Mouse (Mus musculus) cerebellum, adult 2 months (tissue): ENCODE measurements around the gene Pgs1.

ENCODE experiments used
- CTCF ChIP-seq: fragments of 200-500 bp; IDR thresholded peaks from 2 replicates; pipeline ENCODE4 v1.5.1; 2011; ENCODE audit warnings: low read depth, mild to moderate bottlenecking, control low read depth, low read length, moderate library complexity, borderline replicate concordance; ENCODE audit not compliant: insufficient read depth
- POLR2A ChIP-seq: fragments of 200-500 bp; IDR thresholded peaks from 2 replicates; pipeline ENCODE4 v1.6.1; 2011; ENCODE audit warnings: low read length, control low read depth, borderline replicate concordance; ENCODE audit not compliant: insufficient read depth

DNA sequence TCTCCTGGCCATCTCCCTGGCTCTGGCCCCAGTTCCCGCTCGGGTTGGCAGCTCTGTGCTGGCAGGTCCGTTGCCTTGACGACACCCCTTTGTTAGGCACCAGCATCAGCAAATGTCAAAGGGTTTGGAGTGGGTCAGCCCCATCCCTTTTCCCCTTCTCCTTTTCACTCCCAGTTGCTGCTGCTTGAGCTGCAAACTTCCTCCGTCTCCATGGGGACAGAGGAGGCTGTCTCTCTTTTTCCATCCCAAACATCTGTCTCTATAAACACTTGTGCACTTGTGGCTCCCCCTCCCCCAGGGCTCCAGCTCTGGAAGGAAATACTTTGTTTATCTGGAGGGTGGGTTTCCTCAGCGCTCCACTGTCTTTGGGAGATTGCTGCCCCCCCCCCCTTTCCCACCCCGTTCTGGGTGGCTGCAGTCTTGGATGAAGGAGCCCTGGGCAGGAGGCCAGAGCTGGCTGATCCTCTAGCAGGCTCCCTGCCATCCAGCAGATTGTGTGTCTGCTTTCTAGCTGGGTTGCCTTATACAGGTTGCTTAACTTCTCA lies 46.3 kb upstream of the Pgs1 start:
- TF ChIP-seq POLR2A = no peak
- TF ChIP-seq CTCF = no peak
